Mouse (Mus musculus) midbrain, postnatal 0 days (tissue): Measurements from ENCODE around the gene Hoxd11. TPM values are rescaled to one million over a fixed set of nuclear protein-coding genes. Genes with fewer than 3 reads are reported as not detected.

Experiments used
- ATAC-seq: fragments of 200-750 bp; cut with Nextera tagmentation; 2 replicates; pipeline ENCODE4 v1.8.0; 2017; ENCODE audit warnings: moderate number of reproducible peaks, mild to moderate bottlenecking, moderate TSS enrichment, moderate library complexity; ENCODE audit not compliant: low FRiP score
- DNase-seq: peaks from one replicate; pipeline ENCODE4 v3.0.0-alpha.2; 2015; ENCODE audit warnings: low spot score
- H3K27ac ChIP-seq: fragments of 300-500 bp; sonication (generic); 2 replicates; pipeline ENCODE4 v1.5.1; 2014; ENCODE audit warnings: low read depth, mild to moderate bottlenecking, low read length, mixed read lengths
- H3K27me3 ChIP-seq: fragments of 300-500 bp; sonication (generic); 2 replicates; pipeline ENCODE4 v1.6.1; 2014; ENCODE audit warnings: low read length, control low read depth, mixed read lengths; ENCODE audit not compliant: insufficient read depth
- H3K36me3 ChIP-seq: fragments of 300-500 bp; sonication (generic); 2 replicates; pipeline ENCODE4 v1.6.1; 2014; ENCODE audit warnings: low read length, control low read depth, mixed read lengths; ENCODE audit not compliant: insufficient read depth
- H3K4me1 ChIP-seq: fragments of 300-500 bp; sonication (generic); 2 replicates; pipeline ENCODE4 v1.6.1; 2014; ENCODE audit warnings: mild to moderate bottlenecking, control low read depth, antibody characterized with exemption, low read length, mixed read lengths; ENCODE audit not compliant: insufficient read depth
- H3K4me2 ChIP-seq: fragments of 300-500 bp; sonication (generic); 2 replicates; pipeline ENCODE4 v1.6.1; 2014; ENCODE audit warnings: low read depth, mild to moderate bottlenecking, low read length, mixed read lengths; ENCODE audit not compliant: poor library complexity, severe bottlenecking
- H3K4me3 ChIP-seq: fragments of 300-500 bp; sonication (generic); 2 replicates; pipeline ENCODE4 v1.5.1; 2014; ENCODE audit warnings: low read depth, mild to moderate bottlenecking, low read length, moderate library complexity
- H3K9ac ChIP-seq: fragments of 300-500 bp; sonication (generic); replicated peaks from 2 replicates; pipeline ENCODE4 v1.6.1; 2014; ENCODE audit warnings: mild to moderate bottlenecking, low read length, moderate library complexity, mixed read lengths; ENCODE audit not compliant: poor library complexity, severe bottlenecking
- H3K9me3 ChIP-seq: fragments of 300-500 bp; sonication (generic); 2 replicates; pipeline ENCODE4 v1.6.1; 2016; ENCODE audit warnings: low read length, control low read depth
- CTCF ChIP-seq: IDR thresholded peaks from 2 replicates; pipeline ENCODE4 v1.5.1; 2016; ENCODE audit warnings: antibody characterized with exemption, mild to moderate bottlenecking
- WGBS: fragments of 180-500 bp; shearing (Covaris S2); extraction: QIAGEN DNeasy Blood & Tissue Kit; methylation state at CpG from one replicate; pipeline ENCODE4 v1.1.7; 2014; 5-methylcytosine and 5-hydroxymethylcytosine counted together
- microRNA counts: library from miRNA; unstranded; fragments of <30 nt; microRNA quantifications from one replicate; lab custom pipeline; 2015
- microRNA-seq: library from miRNA; unstranded; fragments of <30 nt; microRNA quantifications from one replicate; pipeline ENCODE4, GENCODE M21; 2016; ENCODE audit warnings: borderline number of aligned reads
- polyA plus RNA-seq: library from polyadenylated mRNA; unstranded; fragments of >200 nt; fragmentation: Nextera tagmentation; extraction: Ambion mirVana; gene quantifications from 2 replicates; pipeline ENCODE4 v1.2.1, GENCODE M21; 2015
- total RNA-seq: library from RNA; depleted of rRNA; stranded (reverse); fragments of >200 nt; gene quantifications from 2 replicates; pipeline ENCODE4 v1.2.3, GENCODE M21; 2014; rRNA removed

The Hoxd11 gene
- total and polyA plus RNA-seq, 2 experiments from 2014 or later: not detected

- Histone ChIP-seq H3K36me3 (no peaks in the 10 kb centered on the region), H3K27me3 (peaks cover 98% of the 10 kb centered on the region), H3K27ac (no peak overlapping the region), H3K4me2 (no peak overlapping the region), H3K4me1 (no peaks in the 10 kb centered on the region), H3K4me3 (no peak overlapping the region), H3K9ac (no peak overlapping the region), H3K9me3 (no peaks in the 10 kb centered on the region)
- DNase-seq: no peak
- WGBS: under 1% methylated on average over 27 of the region's 27 CpGs
- TF ChIP-seq CTCF: no peak
- ATAC-seq: no peak
Observed at GRCm38 (mm10) chr2:74734996-74735811, 55.8 kb downstream of the Hoxd11 start.

- peak overlapping the region; percentile 4; the same call in 1 of the 2 replicates for H3K4me2 ChIP-seq
- H3K9me3 ChIP-seq: no peaks in the 10 kb centered on the region
- no peak overlapping the region for H3K27ac ChIP-seq
- H3K27me3 ChIP-seq: peaks cover 96% of the 10 kb centered on the region
- no peak overlapping the region for H3K9ac ChIP-seq
- ATAC-seq (no peak), DNase-seq (peak; percentile 51)
- no peaks in the 10 kb centered on the region for H3K4me1 ChIP-seq
- 1% methylated on average over 42 of the region's 42 CpGs for WGBS
- no peak overlapping the region for H3K4me3 ChIP-seq
- no peak for TF ChIP-seq CTCF
- H3K36me3 ChIP-seq: no peaks in the 10 kb centered on the region
Observed at GRCm38 (mm10) chr2:74735851-74736687, 56.7 kb downstream of the Hoxd11 start.

MicroRNAs encoded within 50 kb of the gene (microRNA counts, 519-probe panel; counts per million panel counts)
- 528 counts per million, percentile 58 among the panel's probes with 10 or more counts for microRNA mmu-miR-10b (lab: Ali Mortazavi, UCI)

Small RNA genes lying within 50 kb of the gene (microRNA-seq; reads per million reads assigned to microRNA genes)
- not detected for gene Gm44463
- 436 reads per million, percentile 63 among the genes with 10 or more reads in this experiment for gene Mir10b

Other genes with a start within 250 kb of the Hoxd11 start
- gene Lnpk, start 100.1 kb upstream of the Hoxd11 start, total RNA-seq: 54.6 and 76.0 TPM in 2 replicates
- 35.2 and 40.2 TPM in 2 replicates for gene Lnpk, start 100.1 kb upstream of the Hoxd11 start, polyA plus RNA-seq
- gene Evx2, start 20.0 kb upstream of the Hoxd11 start, total RNA-seq: 4.2 and 6.4 TPM in 2 replicates
- gene Evx2, start 20.0 kb upstream of the Hoxd11 start, polyA plus RNA-seq: 0.33 and 0.42 TPM in 2 replicates
- gene Hoxd13, start 11.2 kb upstream of the Hoxd11 start, total RNA-seq: 0.19 TPM in 1 of 2 replicates, not detected in the other
- gene Hoxd13, start 11.2 kb upstream of the Hoxd11 start, polyA plus RNA-seq: not detected in 2 replicates
- gene Hoxd12, start 4.5 kb upstream of the Hoxd11 start, total RNA-seq: not detected in 2 replicates
- gene Hoxd12, start 4.5 kb upstream of the Hoxd11 start, polyA plus RNA-seq: not detected in 2 replicates
- gene Hoxd10, start 12.4 kb downstream of the Hoxd11 start, total RNA-seq: 0.22 TPM in 1 of 2 replicates, not detected in the other
- gene Hoxd10, start 12.4 kb downstream of the Hoxd11 start, polyA plus RNA-seq: not detected in 2 replicates
- not detected in 2 replicates for gene Hoxd9, start 18.2 kb downstream of the Hoxd11 start, total RNA-seq
- not detected in 2 replicates for gene Hoxd9, start 18.2 kb downstream of the Hoxd11 start, polyA plus RNA-seq
- gene Hoxd8, start 25.1 kb downstream of the Hoxd11 start, total RNA-seq: 0.05 TPM in 1 of 2 replicates, not detected in the other
- not detected in 2 replicates for gene Hoxd8, start 25.1 kb downstream of the Hoxd11 start, polyA plus RNA-seq
- gene Hoxd3, start 32.4 kb downstream of the Hoxd11 start, total RNA-seq: 11.6 TPM in 1 of 2 replicates, not detected in the other
- not detected in 2 replicates for gene Hoxd3, start 32.4 kb downstream of the Hoxd11 start, polyA plus RNA-seq
- gene Hoxd4, start 32.4 kb downstream of the Hoxd11 start, total RNA-seq: 1.2 TPM in 1 of 2 replicates, not detected in the other
- gene Hoxd4, start 32.4 kb downstream of the Hoxd11 start, polyA plus RNA-seq: not detected in 2 replicates
- gene Gm28230, start 47.2 kb downstream of the Hoxd11 start, total RNA-seq: not detected in 2 replicates
- gene Gm28230, start 47.2 kb downstream of the Hoxd11 start, polyA plus RNA-seq: not detected in 2 replicates
- gene Hoxd1, start 83.4 kb downstream of the Hoxd11 start, total RNA-seq: not detected in 2 replicates
- not detected in 2 replicates for gene Hoxd1, start 83.4 kb downstream of the Hoxd11 start, polyA plus RNA-seq
- gene Mtx2, start 146.2 kb downstream of the Hoxd11 start, total RNA-seq: 114 and 125 TPM in 2 replicates
- gene Mtx2, start 146.2 kb downstream of the Hoxd11 start, polyA plus RNA-seq: 146 and 151 TPM in 2 replicates